Mouse (Mus musculus) heart, embryonic 13.5 days (tissue): ENCODE measurements at regions not wholly inside any gene's neighbourhood (a gene's known extent, or its start where the extent isn't known, plus 50 kb on each side); places are given as distances from the start of the nearest gene placed in this dataset.
"Not testable (repeated sequence)": the region's sequence is repeated elsewhere in the genome, so short reads cannot be mapped to it uniquely, and the experiment has no call there.

Source experiments
- ATAC-seq: fragments of 200-750 bp; cut with Nextera tagmentation; 2 replicates; pipeline ENCODE4 v1.8.0; 2017; ENCODE audit warnings: moderate TSS enrichment; ENCODE audit not compliant: insufficient number of reproducible peaks, low FRiP score, low TSS enrichment; ENCODE audit errors: extremely low read depth
- H3K27ac ChIP-seq: fragments of 300-500 bp; sonication (generic); replicated peaks from 2 replicates; pipeline ENCODE4 v1.5.1; 2015; ENCODE audit warnings: moderate library complexity, mild to moderate bottlenecking, inconsistent platforms
- H3K27me3 ChIP-seq: fragments of 300-500 bp; sonication (generic); replicated peaks from 2 replicates; pipeline ENCODE4 v1.6.1; 2015; ENCODE audit warnings: mild to moderate bottlenecking, inconsistent platforms
- H3K36me3 ChIP-seq: fragments of 300-500 bp; sonication (generic); 2 replicates; pipeline ENCODE4 v1.6.1; 2015; ENCODE audit warnings: mild to moderate bottlenecking, inconsistent platforms
- H3K4me1 ChIP-seq: fragments of 300-500 bp; sonication (generic); 2 replicates; pipeline ENCODE4 v1.6.1; 2015; ENCODE audit warnings: inconsistent platforms
- H3K4me2 ChIP-seq: fragments of 300-500 bp; sonication (generic); 2 replicates; pipeline ENCODE4 v1.6.1; 2015; ENCODE audit warnings: inconsistent platforms, mild to moderate bottlenecking, moderate library complexity
- H3K4me3 ChIP-seq: fragments of 300-500 bp; sonication (generic); 2 replicates; pipeline ENCODE4 v1.5.1; 2015; ENCODE audit warnings: moderate library complexity, mild to moderate bottlenecking, inconsistent platforms
- H3K9ac ChIP-seq: fragments of 300-500 bp; sonication (generic); 2 replicates; pipeline ENCODE4 v1.6.1; 2015; ENCODE audit warnings: inconsistent platforms, mild to moderate bottlenecking, moderate library complexity
- H3K9me3 ChIP-seq: fragments of 300-500 bp; sonication (generic); 2 replicates; pipeline ENCODE4 v1.6.1; 2016; ENCODE audit warnings: inconsistent platforms
- WGBS: fragments of 180-500 bp; shearing (Covaris S2); methylation state at CpG from one replicate; pipeline ENCODE4 v1.1.7; 2015; ENCODE audit warnings: mixed read lengths; 5-methylcytosine and 5-hydroxymethylcytosine counted together

GRCm38 (mm10) chr1:12577978-12578377 lies 1164.1 kb downstream of the A830018L16Rik start:
- H3K36me3 ChIP-seq, result no peaks in the 10 kb centered on the region
- ATAC-seq, result no peak
- WGBS, result 75% methylated on average over 1 of the region's 1 CpGs
- H3K4me3 ChIP-seq, result no peak overlapping the region
- no peak overlapping the region for H3K9ac ChIP-seq
- H3K4me1 ChIP-seq, result peaks cover 9% of the 10 kb centered on the region
- H3K27ac ChIP-seq, result no peak overlapping the region
- H3K27me3 ChIP-seq, result no peaks in the 10 kb centered on the region
- no peaks in the 10 kb centered on the region; the same call in 1 of the 2 replicates for H3K9me3 ChIP-seq
- no peak overlapping the region for H3K4me2 ChIP-seq

- 61% methylated on average over 3 of the region's 3 CpGs for WGBS
- no peak overlapping the region for H3K27ac ChIP-seq
- peaks cover 9% of the 10 kb centered on the region for H3K4me1 ChIP-seq
- no peak overlapping the region for H3K4me3 ChIP-seq
- no peaks in the 10 kb centered on the region for H3K9me3 ChIP-seq
- ATAC-seq, result no peak
- H3K4me2 ChIP-seq, result no peak overlapping the region
- H3K27me3 ChIP-seq, result no peaks in the 10 kb centered on the region
- no peak overlapping the region for H3K9ac ChIP-seq
- H3K36me3 ChIP-seq, result no peaks in the 10 kb centered on the region
These were observed 1169.1 kb downstream of the A830018L16Rik start for GRCm38 (mm10) chr1:12583012-12583411.

- H3K9me3 ChIP-seq, H3K4me2 ChIP-seq, H3K27ac ChIP-seq, ATAC-seq, H3K27me3 ChIP-seq, H3K9ac ChIP-seq, H3K4me1 ChIP-seq, H3K36me3 ChIP-seq, H3K4me3 ChIP-seq: not testable (repeated sequence)
- 85% methylated on average over 6 of the region's 6 CpGs for WGBS
These were observed 1173.1 kb downstream of the A830018L16Rik start for GRCm38 (mm10) chr1:12586981-12587380.

GRCm38 (mm10) chr1:12612102-12612501 lies 1198.2 kb downstream of the A830018L16Rik start:
- Histone ChIP-seq H3K36me3 (no peaks in the 10 kb centered on the region), H3K27me3 (no peaks in the 10 kb centered on the region), H3K27ac (no peak overlapping the region), H3K4me1 (no peaks in the 10 kb centered on the region), H3K4me2 (no peak overlapping the region), H3K9me3 (no peaks in the 10 kb centered on the region), H3K4me3 (no peak overlapping the region), H3K9ac (no peak overlapping the region)
- ATAC-seq, result no peak
- 79% methylated on average over 4 of the region's 4 CpGs for WGBS

- no peak for ATAC-seq
- H3K4me3 ChIP-seq, result no peak overlapping the region
- H3K9ac ChIP-seq, result no peak overlapping the region
- no peaks in the 10 kb centered on the region for H3K36me3 ChIP-seq
- no peak overlapping the region for H3K27ac ChIP-seq
- H3K9me3 ChIP-seq, result no peaks in the 10 kb centered on the region
- no peaks in the 10 kb centered on the region for H3K4me1 ChIP-seq
- 79% methylated on average over 3 of the region's 3 CpGs for WGBS
- no peak overlapping the region for H3K4me2 ChIP-seq
- no peaks in the 10 kb centered on the region; the same call in 1 of the 2 replicates for H3K27me3 ChIP-seq
These were observed 1201.4 kb downstream of the A830018L16Rik start for GRCm38 (mm10) chr1:12615303-12615702.

- WGBS, result 71% methylated on average over 10 of the region's 10 CpGs
- Histone ChIP-seq H3K9ac (no peak overlapping the region), H3K9me3 (no peaks in the 10 kb centered on the region), H3K27ac (no peak overlapping the region), H3K27me3 (no peaks in the 10 kb centered on the region; the same call in 1 of the 2 replicates), H3K4me3 (no peak overlapping the region), H3K4me2 (no peak overlapping the region), H3K4me1 (no peaks in the 10 kb centered on the region), H3K36me3 (no peaks in the 10 kb centered on the region)
- no peak for ATAC-seq
These were observed 1202.0 kb downstream of the A830018L16Rik start for GRCm38 (mm10) chr1:12615733-12616481.

- H3K4me2 ChIP-seq, result no peak overlapping the region
- peaks cover 5% of the 10 kb centered on the region; the same call in 1 of the 2 replicates for H3K4me1 ChIP-seq
- H3K4me3 ChIP-seq, result no peak overlapping the region
- no peaks in the 10 kb centered on the region for H3K36me3 ChIP-seq
- WGBS, result 74% methylated on average over 2 of the region's 2 CpGs
- no peak overlapping the region for H3K9ac ChIP-seq
- H3K9me3 ChIP-seq, result no peaks in the 10 kb centered on the region
- no peaks in the 10 kb centered on the region; the same call in 1 of the 2 replicates for H3K27me3 ChIP-seq
- no peak overlapping the region for H3K27ac ChIP-seq
- no peak for ATAC-seq
These were observed 1206.1 kb downstream of the A830018L16Rik start for GRCm38 (mm10) chr1:12619981-12620380.

GRCm38 (mm10) chr1:12620825-12621224 lies 1206.9 kb downstream of the A830018L16Rik start:
- Histone ChIP-seq H3K9ac (no peak overlapping the region), H3K4me2 (no peak overlapping the region), H3K4me1 (peaks cover 5% of the 10 kb centered on the region; the same call in 1 of the 2 replicates), H3K9me3 (no peaks in the 10 kb centered on the region), H3K4me3 (no peak overlapping the region), H3K36me3 (no peaks in the 10 kb centered on the region), H3K27ac (no peak overlapping the region), H3K27me3 (no peaks in the 10 kb centered on the region; the same call in 1 of the 2 replicates)
- ATAC-seq, result no peak
- 82% methylated on average over 6 of the region's 6 CpGs for WGBS

GRCm38 (mm10) chr1:12623158-12623557 lies 1209.3 kb downstream of the A830018L16Rik start:
- ATAC-seq, result no peak
- Histone ChIP-seq H3K36me3 (no peaks in the 10 kb centered on the region), H3K9me3 (no peaks in the 10 kb centered on the region), H3K27ac (no peak overlapping the region), H3K4me1 (peaks cover 5% of the 10 kb centered on the region; the same call in 1 of the 2 replicates), H3K4me2 (no peak overlapping the region), H3K4me3 (no peak overlapping the region), H3K9ac (no peak overlapping the region), H3K27me3 (no peaks in the 10 kb centered on the region; the same call in 1 of the 2 replicates)
- 54% methylated on average over 4 of the region's 4 CpGs for WGBS

GRCm38 (mm10) chr1:12633049-12633448 lies 1219.1 kb downstream of the A830018L16Rik start:
- no peak for ATAC-seq
- Histone ChIP-seq H3K9ac (no peak overlapping the region), H3K27ac (no peak overlapping the region), H3K36me3 (no peaks in the 10 kb centered on the region), H3K4me1 (no peaks in the 10 kb centered on the region), H3K4me2 (no peak overlapping the region), H3K27me3 (no peaks in the 10 kb centered on the region), H3K9me3 (no peaks in the 10 kb centered on the region), H3K4me3 (no peak overlapping the region)
- WGBS, result 66% methylated on average over 3 of the region's 3 CpGs

- no peaks in the 10 kb centered on the region for H3K9me3 ChIP-seq
- H3K36me3 ChIP-seq, result no peaks in the 10 kb centered on the region
- WGBS, result 53% methylated on average over 9 of the region's 9 CpGs
- no peak overlapping the region for H3K9ac ChIP-seq
- H3K4me2 ChIP-seq, result no peak overlapping the region
- no peak for ATAC-seq
- no peaks in the 10 kb centered on the region for H3K27me3 ChIP-seq
- no peak overlapping the region for H3K27ac ChIP-seq
- H3K4me1 ChIP-seq, result no peaks in the 10 kb centered on the region
- H3K4me3 ChIP-seq, result no peak overlapping the region
These were observed 1222.6 kb downstream of the A830018L16Rik start for GRCm38 (mm10) chr1:12636326-12637147.
